Mouse (Mus musculus): ENCODE data around the gene Chmp6. TPM values are rescaled to one million over a fixed set of nuclear protein-coding genes. Genes with fewer than 3 reads are reported as not detected.

The Chmp6 gene
- polyA plus RNA-seq, 1 experiment from 2014 or later: 109 TPM

GRCm38 (mm10) chr11:119948803-119949202 is 35.6 kb downstream of the Chmp6 start:
- no peak for ATAC-seq (ENCODE audit: insufficient number of reproducible peaks, low FRiP score, low TSS enrichment, low read depth)
- no peaks in the 10 kb centered on the region for H3K9me3 ChIP-seq (ENCODE audit: control insufficient read depth, low read length)
- peaks cover 4% of the 10 kb centered on the region for H3K4me1 ChIP-seq (ENCODE audit: control insufficient read depth, insufficient read depth, low read length)
- H3K9ac ChIP-seq (ENCODE audit: low read length): no peak overlapping the region
- H3K36me3 ChIP-seq (ENCODE audit: control insufficient read depth, insufficient read depth, low read length): no peaks in the 10 kb centered on the region
- DNase-seq (ENCODE audit: low spot score): no peak
- no peak overlapping the region for H3K27ac ChIP-seq (replicated peaks; ENCODE audit: low read depth, low read length)
- WGBS: 84% methylated on average over 2 of the region's 2 CpGs
- H3K27me3 ChIP-seq (ENCODE audit: control insufficient read depth, insufficient read depth, low read length): no peaks in the 10 kb centered on the region
- H3K4me2 ChIP-seq (ENCODE audit: low read depth, severe bottlenecking): no peak overlapping the region
- H3K4me3 ChIP-seq (ENCODE audit: low read depth, low read length): no peak overlapping the region

GRCm38 (mm10) chr11:119950535-119950934 is 37.3 kb downstream of the Chmp6 start:
- H3K9me3 ChIP-seq (ENCODE audit: control insufficient read depth, low read length): no peaks in the 10 kb centered on the region
- WGBS: 97% methylated on average over 3 of the region's 3 CpGs
- no peak overlapping the region for H3K4me2 ChIP-seq (ENCODE audit: low read depth, severe bottlenecking)
- no peaks in the 10 kb centered on the region for H3K36me3 ChIP-seq (ENCODE audit: control insufficient read depth, insufficient read depth, low read length)
- ATAC-seq (ENCODE audit: insufficient number of reproducible peaks, low FRiP score, low TSS enrichment, low read depth): no peak
- no peaks in the 10 kb centered on the region for H3K4me1 ChIP-seq (ENCODE audit: control insufficient read depth, insufficient read depth, low read length)
- no peak overlapping the region for H3K4me3 ChIP-seq (ENCODE audit: low read depth, low read length)
- DNase-seq (ENCODE audit: low spot score): no peak
- no peaks in the 10 kb centered on the region for H3K27me3 ChIP-seq (ENCODE audit: control insufficient read depth, insufficient read depth, low read length)
- no peak overlapping the region for H3K9ac ChIP-seq (ENCODE audit: low read length)
- H3K27ac ChIP-seq (replicated peaks; ENCODE audit: low read depth, low read length): no peak overlapping the region

GRCm38 (mm10) chr11:119951326-119951725 is 38.1 kb downstream of the Chmp6 start:
- DNase-seq (ENCODE audit: low spot score) (no peak), ATAC-seq (ENCODE audit: insufficient number of reproducible peaks, low FRiP score, low TSS enrichment, low read depth) (no peak)
- Histone ChIP-seq H3K4me2 (ENCODE audit: low read depth, severe bottlenecking) (no peak overlapping the region), H3K9me3 (ENCODE audit: control insufficient read depth, low read length) (no peaks in the 10 kb centered on the region), H3K4me1 (ENCODE audit: control insufficient read depth, insufficient read depth, low read length) (no peaks in the 10 kb centered on the region), H3K9ac (ENCODE audit: low read length) (no peak overlapping the region), H3K27ac (replicated peaks; ENCODE audit: low read depth, low read length) (no peak overlapping the region), H3K27me3 (ENCODE audit: control insufficient read depth, insufficient read depth, low read length) (no peaks in the 10 kb centered on the region), H3K36me3 (ENCODE audit: control insufficient read depth, insufficient read depth, low read length) (no peaks in the 10 kb centered on the region), H3K4me3 (ENCODE audit: low read depth, low read length) (no peak overlapping the region)
- 87% methylated on average over 6 of the region's 6 CpGs for WGBS

- Histone ChIP-seq H3K27me3 (ENCODE audit: control insufficient read depth, insufficient read depth, low read length) (no peaks in the 10 kb centered on the region), H3K9me3 (ENCODE audit: control insufficient read depth, low read length) (no peaks in the 10 kb centered on the region), H3K9ac (ENCODE audit: low read length) (no peak overlapping the region), H3K4me3 (ENCODE audit: low read depth, low read length) (no peak overlapping the region), H3K4me1 (ENCODE audit: control insufficient read depth, insufficient read depth, low read length) (no peaks in the 10 kb centered on the region), H3K36me3 (ENCODE audit: control insufficient read depth, insufficient read depth, low read length) (no peaks in the 10 kb centered on the region), H3K4me2 (ENCODE audit: low read depth, severe bottlenecking) (no peak overlapping the region), H3K27ac (replicated peaks; ENCODE audit: low read depth, low read length) (no peak overlapping the region)
- no peak for DNase-seq (ENCODE audit: low spot score)
- no peak for ATAC-seq (ENCODE audit: insufficient number of reproducible peaks, low FRiP score, low TSS enrichment, low read depth)
- WGBS: 80% methylated on average over 5 of the region's 5 CpGs
Measured at GRCm38 (mm10) chr11:119952429-119953224, 39.4 kb downstream of the Chmp6 start.

GRCm38 (mm10) chr11:119954233-119954632 is 41.0 kb downstream of the Chmp6 start:
- Histone ChIP-seq H3K9ac (ENCODE audit: low read length) (no peak overlapping the region), H3K4me3 (ENCODE audit: low read depth, low read length) (no peak overlapping the region), H3K36me3 (ENCODE audit: control insufficient read depth, insufficient read depth, low read length) (no peaks in the 10 kb centered on the region), H3K27me3 (ENCODE audit: control insufficient read depth, insufficient read depth, low read length) (no peaks in the 10 kb centered on the region), H3K9me3 (ENCODE audit: control insufficient read depth, low read length) (no peaks in the 10 kb centered on the region), H3K4me1 (ENCODE audit: control insufficient read depth, insufficient read depth, low read length) (no peaks in the 10 kb centered on the region), H3K27ac (replicated peaks; ENCODE audit: low read depth, low read length) (no peak overlapping the region), H3K4me2 (ENCODE audit: low read depth, severe bottlenecking) (no peak overlapping the region)
- whole genome bisulfite sequencing: 69% methylated on average over 4 of the region's 4 CpGs
- DNase-seq (ENCODE audit: low spot score) (no peak), ATAC-seq (ENCODE audit: insufficient number of reproducible peaks, low FRiP score, low TSS enrichment, low read depth) (no peak)

- DNase-seq (ENCODE audit: low spot score): no peak
- H3K4me2 ChIP-seq (ENCODE audit: low read depth, severe bottlenecking): no peak overlapping the region
- no peaks in the 10 kb centered on the region for H3K4me1 ChIP-seq (ENCODE audit: control insufficient read depth, insufficient read depth, low read length)
- no peak overlapping the region for H3K9ac ChIP-seq (ENCODE audit: low read length)
- H3K4me3 ChIP-seq (ENCODE audit: low read depth, low read length): no peak overlapping the region
- H3K36me3 ChIP-seq (ENCODE audit: control insufficient read depth, insufficient read depth, low read length): no peaks in the 10 kb centered on the region; the same call in 1 of the 2 replicates
- H3K9me3 ChIP-seq (ENCODE audit: control insufficient read depth, low read length): no peaks in the 10 kb centered on the region
- no peaks in the 10 kb centered on the region for H3K27me3 ChIP-seq (ENCODE audit: control insufficient read depth, insufficient read depth, low read length)
- no peak for ATAC-seq (ENCODE audit: insufficient number of reproducible peaks, low FRiP score, low TSS enrichment, low read depth)
- WGBS: 76% methylated on average over 2 of the region's 2 CpGs
- no peak overlapping the region for H3K27ac ChIP-seq (replicated peaks; ENCODE audit: low read depth, low read length)
Measured at GRCm38 (mm10) chr11:119954749-119955337, 41.6 kb downstream of the Chmp6 start.

GRCm38 (mm10) chr11:119955432-119955831 is 42.2 kb downstream of the Chmp6 start:
- Histone ChIP-seq H3K9ac (ENCODE audit: low read length) (no peak overlapping the region), H3K27me3 (ENCODE audit: control insufficient read depth, insufficient read depth, low read length) (no peaks in the 10 kb centered on the region), H3K4me3 (ENCODE audit: low read depth, low read length) (no peak overlapping the region), H3K27ac (replicated peaks; ENCODE audit: low read depth, low read length) (no peak overlapping the region), H3K9me3 (ENCODE audit: control insufficient read depth, low read length) (no peaks in the 10 kb centered on the region), H3K36me3 (ENCODE audit: control insufficient read depth, insufficient read depth, low read length) (no peaks in the 10 kb centered on the region; the same call in 1 of the 2 replicates), H3K4me1 (ENCODE audit: control insufficient read depth, insufficient read depth, low read length) (no peaks in the 10 kb centered on the region), H3K4me2 (ENCODE audit: low read depth, severe bottlenecking) (no peak overlapping the region)
- WGBS: 57% methylated on average over 3 of the region's 3 CpGs
- no peak for DNase-seq (ENCODE audit: low spot score)
- no peak for ATAC-seq (ENCODE audit: insufficient number of reproducible peaks, low FRiP score, low TSS enrichment, low read depth)

- DNase-seq (ENCODE audit: low spot score) (no peak), ATAC-seq (ENCODE audit: insufficient number of reproducible peaks, low FRiP score, low TSS enrichment, low read depth) (no peak)
- no peaks in the 10 kb centered on the region for H3K9me3 ChIP-seq (ENCODE audit: control insufficient read depth, low read length)
- no peak overlapping the region for H3K4me2 ChIP-seq (ENCODE audit: low read depth, severe bottlenecking)
- no peaks in the 10 kb centered on the region for H3K4me1 ChIP-seq (ENCODE audit: control insufficient read depth, insufficient read depth, low read length)
- H3K36me3 ChIP-seq (ENCODE audit: control insufficient read depth, insufficient read depth, low read length): no peaks in the 10 kb centered on the region; the same call in 1 of the 2 replicates
- H3K27me3 ChIP-seq (ENCODE audit: control insufficient read depth, insufficient read depth, low read length): no peaks in the 10 kb centered on the region
- 86% methylated on average over 13 of the region's 13 CpGs for WGBS
- H3K4me3 ChIP-seq (ENCODE audit: low read depth, low read length): no peak overlapping the region
- H3K9ac ChIP-seq (ENCODE audit: low read length): no peak overlapping the region
- no peak overlapping the region for H3K27ac ChIP-seq (replicated peaks; ENCODE audit: low read depth, low read length)
Measured at GRCm38 (mm10) chr11:119956590-119956989, 43.3 kb downstream of the Chmp6 start.
